Mouse (Mus musculus): ENCODE data around the gene Gabrr2.
"Not testable (repeated sequence)": the region's sequence is repeated elsewhere in the genome, so short reads cannot be mapped to it uniquely, and the experiment has no call there.

Gene Gabrr2

DNA sequence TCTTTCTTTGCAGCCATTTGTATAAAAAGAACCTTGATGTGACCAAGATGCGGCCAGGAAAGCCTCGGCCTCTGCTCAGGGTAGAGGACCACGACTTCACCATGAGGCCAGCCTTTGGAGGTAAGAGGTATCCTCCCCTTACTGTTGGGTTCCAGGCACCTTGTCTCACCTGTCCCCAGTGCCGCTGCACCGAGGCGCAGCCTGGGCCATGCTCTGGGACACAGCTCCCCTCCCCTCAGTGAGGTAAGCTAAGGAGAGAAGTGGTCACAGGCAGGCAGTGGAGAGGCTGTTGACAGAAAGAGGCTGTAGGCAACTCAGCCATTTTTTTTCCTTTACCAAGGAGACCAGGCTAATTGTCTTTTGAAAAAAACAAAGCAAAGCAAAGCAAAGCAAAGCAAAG lies 8.5 kb downstream of the Gabrr2 start:
- DNase-seq, result no peak

DNA sequence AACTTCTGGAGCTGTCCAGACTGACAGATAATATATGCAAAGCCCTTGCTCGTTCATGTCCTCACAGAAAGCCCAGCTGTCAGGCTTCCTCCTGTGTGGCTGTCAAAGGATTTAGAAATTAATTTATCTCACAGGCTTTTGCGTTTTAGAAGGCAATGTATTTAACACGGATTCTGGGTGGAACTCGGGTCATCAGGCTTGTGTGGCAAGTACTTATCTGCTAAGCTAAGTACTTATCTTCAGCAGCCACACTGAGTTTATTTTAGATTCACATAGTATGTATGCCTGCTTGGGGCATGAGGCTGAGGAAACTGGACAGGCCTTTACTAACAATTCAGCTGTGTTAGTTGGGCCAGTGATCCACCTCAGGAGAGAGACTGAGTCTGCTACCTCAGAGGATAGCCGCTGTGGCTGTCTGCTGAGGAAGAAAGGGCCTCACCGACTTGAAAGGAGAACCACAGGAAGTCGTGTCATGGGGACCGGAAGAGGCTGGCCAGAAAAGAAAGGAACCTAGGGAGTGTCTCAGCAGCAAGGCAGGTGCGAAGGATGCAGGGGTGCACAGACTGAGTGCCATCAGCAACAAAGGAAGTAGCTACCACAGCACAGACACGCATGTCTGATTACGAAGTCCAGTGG lies 9.8 kb downstream of the Gabrr2 start:
- DNase-seq, result no peak

DNA sequence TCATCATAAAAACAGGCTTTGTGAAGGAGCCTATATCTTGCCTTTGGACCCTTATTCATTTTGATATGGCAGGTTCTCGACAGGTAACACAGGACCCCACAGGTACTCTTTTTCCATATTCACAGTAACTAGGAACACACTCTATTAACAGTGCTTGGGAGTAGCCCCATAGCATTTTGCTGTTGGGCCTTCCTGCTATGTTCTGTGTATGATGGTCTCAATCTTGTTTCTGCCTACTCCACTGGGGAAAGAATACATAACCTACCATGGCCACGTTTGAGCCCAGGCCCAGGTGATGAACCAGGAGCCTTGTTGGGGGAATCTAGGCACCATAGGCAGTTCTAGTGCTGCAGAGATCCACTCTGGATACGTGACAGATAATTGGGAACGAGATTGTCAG lies 11.6 kb downstream of the Gabrr2 start:
- no peak for DNase-seq

DNA sequence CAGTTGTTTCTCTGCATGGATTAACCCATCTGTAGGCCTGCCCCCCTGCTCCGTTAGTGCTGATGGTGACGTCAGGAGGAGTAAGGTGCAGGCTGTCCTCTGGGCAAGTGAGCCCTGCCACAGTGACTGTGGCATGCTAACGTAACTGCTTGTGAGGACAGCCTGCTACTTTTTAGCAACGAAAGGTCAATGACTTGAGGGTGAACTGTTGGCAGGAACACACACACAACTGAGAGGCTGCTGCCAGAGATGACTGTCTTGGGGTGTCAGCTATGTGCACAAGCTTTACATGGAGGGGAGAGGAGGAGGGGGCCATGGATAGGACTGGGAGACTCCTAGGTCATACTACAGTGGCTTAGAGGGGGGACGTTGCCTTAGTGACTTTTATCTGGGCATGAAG lies 12.1 kb downstream of the Gabrr2 start:
- no peak for DNase-seq

DNA sequence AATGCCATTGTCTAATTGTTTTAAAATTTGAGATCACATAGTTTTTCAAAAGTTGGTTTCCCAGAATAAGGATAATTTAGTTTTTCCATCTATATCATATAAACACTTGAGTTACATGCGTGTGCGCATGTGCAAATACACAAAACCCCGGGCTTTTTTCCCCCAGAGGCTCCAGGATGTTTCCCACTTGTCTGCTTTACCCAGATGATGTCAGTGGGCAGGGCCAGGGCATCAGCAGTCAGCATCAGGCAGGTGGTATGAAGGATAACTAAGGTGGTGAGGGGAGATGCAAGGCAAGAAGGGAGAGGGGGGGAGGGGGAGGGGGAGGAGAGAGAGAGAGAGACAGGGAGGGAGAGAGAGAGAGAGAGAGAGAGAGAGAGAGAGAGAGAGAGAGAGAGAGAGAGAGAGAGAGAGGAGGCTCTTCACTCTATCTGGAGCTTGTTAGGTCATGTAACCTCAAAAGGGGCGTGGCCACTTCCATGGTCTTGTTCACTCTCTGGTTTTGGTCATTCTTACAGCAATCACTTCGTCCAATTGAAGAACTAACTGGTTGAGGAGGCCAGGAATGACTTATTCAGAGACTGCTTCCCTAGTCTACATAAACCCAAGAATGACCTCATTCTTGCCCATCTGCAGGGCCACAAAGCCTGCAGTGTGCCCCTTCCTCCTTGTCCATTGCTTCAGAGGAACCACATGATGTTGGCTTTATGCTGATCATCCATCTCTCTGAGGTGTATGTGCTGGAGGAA lies 13.2 kb downstream of the Gabrr2 start:
- DNase-seq, result no peak

DNA sequence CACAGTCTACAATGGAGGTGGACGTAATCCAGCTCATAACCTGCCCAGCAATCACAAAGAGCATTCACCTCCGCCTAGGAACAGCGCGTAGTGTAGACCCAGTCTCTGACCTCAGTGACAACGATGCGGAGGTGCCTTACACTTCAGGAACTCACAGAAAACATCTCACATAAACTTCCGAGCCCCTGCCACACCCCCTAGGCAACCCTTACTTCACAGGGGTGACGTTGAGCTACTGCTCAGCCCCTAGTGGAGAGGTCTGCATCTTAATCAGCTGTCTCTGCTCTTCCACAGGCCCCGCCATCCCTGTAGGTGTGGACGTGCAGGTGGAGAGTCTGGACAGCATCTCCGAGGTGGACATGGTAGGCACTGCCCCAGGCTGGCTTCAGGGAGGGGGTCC lies 14.4 kb downstream of the Gabrr2 start:
- DNase-seq, result no peak

DNA sequence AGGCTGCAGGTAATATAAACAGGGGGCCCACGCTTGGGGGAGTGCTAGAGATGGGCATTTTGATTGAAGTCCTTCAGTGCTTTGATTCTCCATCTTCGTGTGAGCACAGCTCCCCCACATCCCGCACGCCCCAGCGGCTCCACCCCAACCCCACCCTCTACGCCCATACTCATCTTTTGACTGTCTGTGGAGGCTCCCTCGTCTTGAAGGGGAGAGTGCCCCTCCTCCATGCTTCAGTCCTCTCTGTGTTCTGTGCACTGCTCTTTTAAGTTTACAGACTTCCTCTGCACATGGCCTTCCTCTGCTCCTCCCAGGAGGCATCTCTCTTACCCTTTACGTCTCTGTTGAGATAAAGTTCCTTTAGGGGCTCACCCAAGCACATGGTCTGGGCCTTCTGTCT lies 14.9 kb downstream of the Gabrr2 start:
- no peak for DNase-seq

DNA sequence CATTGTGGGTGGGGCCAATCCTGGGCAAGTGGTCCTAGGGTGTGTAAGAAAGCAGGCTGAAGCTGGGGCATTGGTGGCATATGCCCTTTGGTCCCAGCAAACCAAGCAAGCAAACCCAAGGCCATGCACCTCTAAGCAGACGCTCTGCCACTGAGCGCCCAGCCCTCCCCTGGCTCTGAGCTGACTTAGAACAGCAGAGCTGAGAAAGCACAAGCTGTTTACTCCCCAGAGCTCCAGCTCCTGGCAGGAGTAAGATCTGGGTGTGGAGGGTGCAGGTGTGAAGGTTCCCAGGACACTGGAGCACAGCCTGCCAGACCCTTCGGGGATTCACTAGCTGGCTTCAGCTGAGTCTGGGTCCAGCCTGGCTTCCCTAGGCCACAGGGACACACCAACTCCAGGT lies 15.7 kb downstream of the Gabrr2 start:
- no peak for DNase-seq

DNA sequence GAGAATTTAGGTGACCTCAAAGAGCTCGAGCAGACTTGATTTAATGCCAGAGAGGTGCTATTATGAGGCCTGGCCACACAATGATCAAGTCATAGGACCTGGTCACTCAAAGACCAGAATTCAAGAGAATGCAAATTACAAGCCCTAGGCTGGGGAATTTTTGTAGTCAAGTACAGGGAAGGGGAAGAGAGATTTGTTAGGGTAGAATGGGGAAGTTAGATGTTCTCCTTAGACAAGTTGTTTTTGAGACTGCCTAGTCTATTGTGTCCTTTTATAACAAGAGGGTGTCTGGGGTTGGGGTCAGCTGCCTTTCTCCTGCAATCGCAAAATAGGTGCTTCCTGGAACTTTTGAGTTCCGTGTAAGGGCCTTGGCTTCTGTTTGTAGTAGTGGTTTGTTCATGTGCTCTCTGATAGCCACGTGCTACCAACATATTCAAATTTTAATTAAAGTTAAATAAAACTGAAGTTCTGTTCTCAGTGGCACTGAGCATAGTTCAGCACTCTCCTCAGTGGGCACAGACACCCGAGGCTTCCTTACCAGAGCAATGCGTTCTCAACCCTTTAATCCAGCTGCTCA lies 36.4 kb downstream of the Gabrr2 start:
- DNase-seq, result no peak

DNA sequence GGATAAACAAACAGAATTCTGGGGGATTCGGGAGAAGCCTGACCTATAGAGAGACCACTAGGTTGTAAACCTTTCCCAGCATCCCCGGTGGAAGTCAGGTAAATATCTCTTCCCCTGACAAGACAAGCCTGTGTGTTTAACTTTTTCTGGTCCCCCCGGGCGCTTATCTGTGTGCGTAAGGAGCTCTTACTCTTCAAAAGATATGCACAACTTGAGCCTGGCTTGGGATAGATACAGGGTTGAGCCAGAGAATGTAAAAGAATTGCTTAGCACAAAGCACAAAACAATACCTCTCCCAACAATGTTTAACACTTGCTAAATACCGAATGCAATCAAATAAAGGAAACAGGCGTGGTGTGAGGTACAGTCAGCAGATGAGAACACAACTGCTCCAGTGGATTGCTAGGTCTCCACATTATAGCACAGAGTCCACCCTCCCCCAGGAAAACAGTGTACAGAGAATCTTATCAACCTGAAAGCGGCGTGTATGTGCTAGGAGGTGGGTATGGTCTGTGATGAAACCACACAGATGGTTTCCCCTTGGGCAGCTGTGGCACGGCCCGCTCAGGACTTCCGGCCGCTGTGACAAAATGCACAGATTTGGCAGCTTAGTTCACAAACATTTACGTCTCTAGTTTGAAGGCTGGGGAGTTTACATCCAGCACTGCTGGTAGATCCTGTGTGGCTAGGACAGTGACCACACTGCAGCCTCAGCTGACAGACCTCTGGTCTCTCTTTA lies 47.1 kb downstream of the Gabrr2 start:
- no peak for DNase-seq

DNA sequence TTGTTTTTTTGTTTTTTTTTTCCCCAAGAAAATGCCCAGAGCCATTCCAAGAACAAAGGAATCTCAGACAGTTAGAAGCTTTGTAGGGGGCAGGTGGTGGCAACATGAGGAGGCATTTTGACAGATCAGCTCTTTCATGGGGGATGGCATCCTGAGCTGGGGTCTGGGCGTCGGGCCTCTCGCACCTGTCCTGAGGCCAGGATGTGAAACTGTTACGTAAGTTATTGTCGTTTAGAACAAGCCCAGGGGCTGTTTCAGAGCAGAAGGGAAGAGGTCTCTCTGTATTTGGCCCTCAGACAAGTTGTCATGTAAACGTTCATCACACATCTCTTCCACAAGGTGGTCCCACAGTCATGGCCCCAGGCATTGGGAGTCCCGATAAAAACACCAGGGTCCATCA lies 48.0 kb downstream of the Gabrr2 start:
- DNase-seq, result no peak

DNA sequence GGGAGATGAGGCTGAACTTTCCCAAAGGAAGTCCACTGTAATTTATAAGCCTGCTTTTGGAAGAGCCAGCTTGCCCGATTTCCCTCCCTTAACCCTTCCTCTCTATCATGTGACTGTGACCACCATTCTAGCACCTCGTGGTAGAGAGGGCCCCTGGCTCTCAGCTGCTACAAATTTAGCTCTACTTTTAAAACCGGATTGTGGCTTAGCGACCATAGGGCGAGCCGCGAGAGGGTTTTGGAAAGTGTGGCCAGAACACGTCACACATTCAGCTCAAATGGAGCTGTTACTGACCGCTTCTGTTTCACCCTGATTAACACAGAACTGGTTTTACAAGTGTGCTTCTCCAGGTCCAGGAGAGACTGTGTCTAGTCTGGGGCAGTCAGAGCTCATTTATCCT lies 48.6 kb downstream of the Gabrr2 start:
- no peak for DNase-seq

DNA sequence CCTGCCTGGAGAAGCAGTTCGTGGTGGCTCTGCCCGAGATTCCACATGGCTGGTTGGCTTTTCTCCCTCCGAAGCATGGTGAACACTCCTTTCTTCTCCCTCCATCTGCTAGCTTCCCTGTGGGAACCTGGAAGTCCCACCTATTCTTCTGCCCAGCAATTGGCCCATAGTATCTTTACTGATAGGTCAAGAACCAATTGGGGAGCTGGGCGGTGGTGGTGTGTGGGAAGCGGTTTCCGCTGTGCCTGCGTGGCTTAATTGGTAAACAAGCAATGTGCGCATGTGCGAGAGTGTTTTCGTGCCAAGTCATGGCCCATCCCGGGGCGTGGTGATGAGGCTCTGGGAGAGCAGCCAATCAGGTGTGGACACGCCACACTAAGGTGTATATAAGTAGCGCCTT lies 50.1 kb downstream of the Gabrr2 start:
- not testable (repeated sequence) for DNase-seq

DNA sequence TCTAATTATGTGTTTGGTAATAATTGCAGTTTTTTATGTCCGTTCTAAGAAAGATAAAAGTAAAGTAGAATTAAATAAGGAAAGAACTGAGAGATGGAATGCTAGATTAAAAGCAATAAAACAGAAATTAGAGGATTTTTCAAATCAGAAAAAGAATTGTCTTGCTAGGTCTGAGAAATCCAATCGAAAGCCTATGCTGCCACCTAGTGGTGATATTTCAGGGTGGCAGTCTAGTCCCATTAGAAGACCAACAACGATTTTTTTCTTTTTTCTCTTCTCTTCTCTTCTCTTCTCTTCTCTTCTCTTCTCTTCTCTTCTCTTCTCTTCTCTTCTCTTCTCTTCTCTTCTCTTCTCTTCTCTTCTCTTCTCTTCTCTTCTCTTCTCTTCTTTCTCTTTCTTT lies 56.3 kb downstream of the Gabrr2 start:
- DNase-seq, result peak; percentile 82 to 91

DNA sequence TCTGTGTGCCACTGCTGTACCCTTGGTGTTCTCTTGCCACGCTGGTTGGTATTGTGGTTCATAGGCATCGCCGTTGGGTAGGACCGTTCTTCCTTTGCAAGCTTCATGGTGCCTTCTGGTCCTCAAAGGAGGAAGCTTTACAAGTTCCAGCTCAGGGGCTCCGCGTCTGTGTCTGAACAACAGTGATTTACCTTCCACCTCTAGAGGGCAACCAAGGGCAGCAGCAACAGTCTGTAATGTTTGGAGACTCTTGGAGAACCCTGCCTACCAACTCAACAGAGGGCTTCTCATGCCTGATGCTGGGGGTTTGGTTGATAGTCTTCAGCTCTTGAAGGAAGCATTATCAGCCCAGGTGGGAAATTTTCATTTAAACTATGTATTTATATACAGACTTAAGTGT lies 61.7 kb downstream of the Gabrr2 start:
- DNase-seq, result peak; percentile 60 to 72

DNA sequence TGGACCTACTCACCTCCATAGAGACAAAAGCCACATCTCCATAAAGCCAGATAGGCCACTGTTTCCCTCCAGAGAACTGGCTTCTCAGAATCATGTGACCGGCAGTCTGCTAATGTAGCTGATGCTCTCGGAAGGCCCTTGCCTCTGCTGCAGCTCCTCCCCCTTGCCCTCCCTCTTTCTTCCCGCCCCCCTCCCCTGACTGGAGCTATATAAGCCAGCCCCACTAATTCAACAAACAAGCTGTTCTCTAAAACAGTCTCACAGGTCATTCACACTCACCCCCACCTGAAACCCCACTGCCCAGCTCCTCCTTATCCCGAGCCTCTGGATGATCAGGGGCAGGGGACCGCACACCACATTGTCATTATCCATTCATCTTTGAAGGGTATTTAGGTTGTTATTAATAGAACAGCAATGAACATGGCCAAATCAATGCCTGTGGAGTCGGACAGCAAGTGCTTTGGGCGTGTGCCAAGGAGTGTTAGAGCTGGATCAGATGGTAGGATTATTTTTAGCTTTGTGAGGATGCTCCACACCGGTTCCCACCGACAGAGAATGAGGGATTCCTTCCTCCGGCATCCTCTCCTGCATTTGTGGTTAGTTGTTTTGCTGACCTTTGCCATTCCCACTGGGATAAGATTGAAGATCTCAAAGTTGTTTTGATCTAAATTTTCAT lies 62.7 kb downstream of the Gabrr2 start:
- peak; percentile 68 to 71 for DNase-seq

DNA sequence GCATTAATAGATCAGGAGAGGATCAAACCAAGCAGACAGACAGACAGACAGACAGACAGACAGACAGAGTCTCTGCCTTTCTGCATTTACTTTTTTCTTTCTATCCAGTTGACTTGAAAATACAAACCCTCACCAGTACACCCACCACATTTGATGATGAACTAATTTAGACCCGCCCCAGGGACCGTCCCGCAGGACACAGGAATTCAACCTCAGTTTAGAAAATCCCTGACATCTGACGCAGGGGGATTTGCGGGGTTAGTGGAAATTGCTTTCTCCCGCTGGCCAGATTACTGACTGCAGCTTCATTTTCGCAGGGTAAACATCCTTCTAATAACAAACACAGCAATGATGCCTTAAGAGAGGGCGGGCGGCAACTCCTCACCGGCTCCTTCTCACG lies 69.4 kb downstream of the Gabrr2 start, which contains the start of gene Gabrr1:
TSS of gene Gabrr1 (plus strand) at position 301 of the 400 bp plus-strand sequence.
- no peak for DNase-seq

All from cerebellum, postnatal 36 days (tissue).